Mouse (Mus musculus): Measurements from ENCODE around the gene Hoxb5. TPM values are rescaled to one million over a fixed set of nuclear protein-coding genes. Genes with fewer than 3 reads are reported as not detected.

Hoxb5 gene
- polyA plus RNA-seq, 1 experiment, result 10.7 TPM

- no peak for DNase-seq (ENCODE audit: low read depth)
Observed at GRCm38 (mm10) chr11:96272024-96272921, 30.9 kb upstream of the Hoxb5 start.

GRCm38 (mm10) chr11:96274428-96274827 lies 28.7 kb upstream of the Hoxb5 start:
- no peak for DNase-seq (ENCODE audit: low read depth)

- DNase-seq (ENCODE audit: low read depth), result no peak
Observed at GRCm38 (mm10) chr11:96275896-96276295, 27.2 kb upstream of the Hoxb5 start.

GRCm38 (mm10) chr11:96277151-96278044 lies 25.7 kb upstream of the Hoxb5 start:
- DNase-seq (ENCODE audit: low read depth), result no peak

- no peak for DNase-seq (ENCODE audit: low read depth)
Observed at GRCm38 (mm10) chr11:96278324-96278723, 24.8 kb upstream of the Hoxb5 start.

- peak; percentile 16 for DNase-seq (ENCODE audit: low read depth)
Observed at GRCm38 (mm10) chr11:96278773-96279172, 24.4 kb upstream of the Hoxb5 start.

GRCm38 (mm10) chr11:96279421-96280233 lies 23.5 kb upstream of the Hoxb5 start:
- DNase-seq (ENCODE audit: low read depth), result no peak

- no peak for DNase-seq (ENCODE audit: low read depth)
Observed at GRCm38 (mm10) chr11:96280399-96281378, 22.4 kb upstream of the Hoxb5 start.

- DNase-seq (ENCODE audit: low read depth), result no peak
Observed at GRCm38 (mm10) chr11:96281396-96281795, 21.7 kb upstream of the Hoxb5 start.

- DNase-seq (ENCODE audit: low read depth), result no peak
Observed at GRCm38 (mm10) chr11:96281855-96282570, 21.1 kb upstream of the Hoxb5 start, which contains the start of gene Hoxb8. Gene Hoxb8 (plus strand): TSS chr11:96281905.

- DNase-seq (ENCODE audit: low read depth), result no peak
Observed at GRCm38 (mm10) chr11:96282795-96283430, 20.2 kb upstream of the Hoxb5 start.

GRCm38 (mm10) chr11:96284041-96284749 lies 18.9 kb upstream of the Hoxb5 start:
- no peak for DNase-seq (ENCODE audit: low read depth)

- DNase-seq (ENCODE audit: low read depth), result no peak
Observed at GRCm38 (mm10) chr11:96284774-96285734, 18.1 kb upstream of the Hoxb5 start.

- DNase-seq (ENCODE audit: low read depth), result no peak
Observed at GRCm38 (mm10) chr11:96285771-96286738, 17.1 kb upstream of the Hoxb5 start, which contains the start of gene Hoxb7. Gene Hoxb7 (plus strand): TSS chr11:96286623.

GRCm38 (mm10) chr11:96286739-96287385 lies 16.3 kb upstream of the Hoxb5 start:
- no peak for DNase-seq (ENCODE audit: low read depth)

GRCm38 (mm10) chr11:96287411-96287810 lies 15.7 kb upstream of the Hoxb5 start:
- no peak for DNase-seq (ENCODE audit: low read depth)

Data from gonadal fat pad, adult 2 months (tissue).